Mouse (Mus musculus): ENCODE results near the gene Fgg. TPM values are rescaled to one million over a fixed set of nuclear protein-coding genes. Genes with fewer than 3 reads are reported as not detected.

The Fgg gene
- polyA plus RNA-seq (2015; fragmentation: Nextera tagmentation; extraction: Ambion mirVana), result 4,762 and 5,621 TPM in 2 replicates

- Histone ChIP-seq H3K4me3 (ENCODE audit: low read depth, low read length) (peak within 1 kb of the TSS; percentile 49), H3K4me1 (ENCODE audit: insufficient read depth) (0 out of 2 replicates have a peak, but pooled peaks cover 5% of the 10 kb centered on the region), H3K9me3 (ENCODE audit: low read length) (no peaks in the 10 kb centered on the region), H3K27ac (ENCODE audit: low read depth) (peak within 1 kb of the TSS; percentile 89), H3K4me2 (ENCODE audit: low read depth, low read length) (peak within 1 kb of the TSS; percentile 66), H3K27me3 (ENCODE audit: insufficient read depth, low read length) (no peaks in the 10 kb centered on the region), H3K9ac (replicated peaks) (peak within 1 kb of the TSS; percentile 69), H3K36me3 (replicated peaks; ENCODE audit: insufficient read depth, low read length) (no peaks in the 10 kb centered on the region)
- ATAC-seq, result peak; percentile 81
- TF ChIP-seq CTCF (IDR thresholded peaks at IDR 0.05; ENCODE audit: low read depth) (no peak), EP300 (IDR thresholded peaks at IDR 0.05; ENCODE audit: low read depth) (peak; percentile 47; the same call in 1 of the 2 replicates)
- peak; percentile 80 for DNase-seq
- WGBS (ENCODE audit: insufficient replicate concordance), result 47% methylated on average over 7 of the region's 7 CpGs
Observed at GRCm38 (mm10) chr3:83007557-83007956, at the start of gene Fgg. Fgg (plus strand) TSS chr3:83007724.

GRCm38 (mm10) chr3:82971046-82971445 lies 36.5 kb upstream of the Fgg start:
- H3K9ac ChIP-seq (replicated peaks), result no peak overlapping the region

GRCm38 (mm10) chr3:82980818-82981217 lies 26.7 kb upstream of the Fgg start:
- ATAC-seq (no peak), DNase-seq (no peak)
- Histone ChIP-seq H3K27me3 (ENCODE audit: insufficient read depth, low read length) (no peaks in the 10 kb centered on the region), H3K27ac (ENCODE audit: low read depth) (no peak overlapping the region), H3K4me3 (ENCODE audit: low read depth, low read length) (no peak overlapping the region), H3K36me3 (replicated peaks; ENCODE audit: insufficient read depth, low read length) (no peaks in the 10 kb centered on the region), H3K9me3 (ENCODE audit: low read length) (no peaks in the 10 kb centered on the region), H3K9ac (replicated peaks) (no peak overlapping the region), H3K4me1 (ENCODE audit: insufficient read depth) (no peaks in the 10 kb centered on the region), H3K4me2 (ENCODE audit: low read depth, low read length) (no peak overlapping the region)
- 69% methylated on average over 6 of the region's 6 CpGs for WGBS (ENCODE audit: insufficient replicate concordance)
- no peak for TF ChIP-seq EP300 (IDR thresholded peaks at IDR 0.05; ENCODE audit: low read depth)
- TF ChIP-seq CTCF (IDR thresholded peaks at IDR 0.05; ENCODE audit: low read depth), result no peak

More at GRCm38 (mm10) chr3:82971046-82971445, 36.5 kb upstream of the Fgg start:
- Histone ChIP-seq H3K27me3 (ENCODE audit: insufficient read depth, low read length) (no peaks in the 10 kb centered on the region), H3K9me3 (ENCODE audit: low read length) (no peaks in the 10 kb centered on the region), H3K36me3 (replicated peaks; ENCODE audit: insufficient read depth, low read length) (no peaks in the 10 kb centered on the region), H3K27ac (ENCODE audit: low read depth) (no peak overlapping the region), H3K4me3 (ENCODE audit: low read depth, low read length) (no peak overlapping the region), H3K4me2 (ENCODE audit: low read depth, low read length) (no peak overlapping the region), H3K4me1 (ENCODE audit: insufficient read depth) (no peaks in the 10 kb centered on the region)
- no peak for DNase-seq
- ATAC-seq, result no peak
- 66% methylated on average over 3 of the region's 3 CpGs for WGBS (ENCODE audit: insufficient replicate concordance)
- TF ChIP-seq CTCF (IDR thresholded peaks at IDR 0.05; ENCODE audit: low read depth), result no peak
- no peak for TF ChIP-seq EP300 (IDR thresholded peaks at IDR 0.05; ENCODE audit: low read depth)

GRCm38 (mm10) chr3:82981861-82982260 lies 25.7 kb upstream of the Fgg start:
- H3K4me3 ChIP-seq (ENCODE audit: low read depth, low read length), result no peak overlapping the region
- H3K27ac ChIP-seq (ENCODE audit: low read depth), result no peak overlapping the region
- DNase-seq (no peak), ATAC-seq (no peak)
- no peak overlapping the region for H3K9ac ChIP-seq (replicated peaks)
- WGBS (ENCODE audit: insufficient replicate concordance), result 74% methylated on average over 8 of the region's 8 CpGs
- H3K9me3 ChIP-seq (ENCODE audit: low read length), result no peaks in the 10 kb centered on the region
- TF ChIP-seq EP300 (IDR thresholded peaks at IDR 0.05; ENCODE audit: low read depth), result no peak
- TF ChIP-seq CTCF (IDR thresholded peaks at IDR 0.05; ENCODE audit: low read depth), result no peak
- no peaks in the 10 kb centered on the region for H3K4me1 ChIP-seq (ENCODE audit: insufficient read depth)
- H3K4me2 ChIP-seq (ENCODE audit: low read depth, low read length), result no peak overlapping the region
- H3K36me3 ChIP-seq (replicated peaks; ENCODE audit: insufficient read depth, low read length), result no peaks in the 10 kb centered on the region
- no peaks in the 10 kb centered on the region for H3K27me3 ChIP-seq (ENCODE audit: insufficient read depth, low read length)

- Histone ChIP-seq H3K9me3 (ENCODE audit: low read length) (no peaks in the 10 kb centered on the region), H3K27me3 (ENCODE audit: insufficient read depth, low read length) (no peaks in the 10 kb centered on the region), H3K4me2 (ENCODE audit: low read depth, low read length) (no peak overlapping the region), H3K4me3 (ENCODE audit: low read depth, low read length) (no peak overlapping the region), H3K27ac (ENCODE audit: low read depth) (no peak overlapping the region), H3K4me1 (ENCODE audit: insufficient read depth) (no peaks in the 10 kb centered on the region), H3K9ac (replicated peaks) (no peak overlapping the region), H3K36me3 (replicated peaks; ENCODE audit: insufficient read depth, low read length) (no peaks in the 10 kb centered on the region)
- ATAC-seq, result no peak
- 67% methylated on average over 2 of the region's 2 CpGs for WGBS (ENCODE audit: insufficient replicate concordance)
- TF ChIP-seq EP300 (IDR thresholded peaks at IDR 0.05; ENCODE audit: low read depth) (no peak), CTCF (IDR thresholded peaks at IDR 0.05; ENCODE audit: low read depth) (peak; percentile 33)
- no peak for DNase-seq
Observed at GRCm38 (mm10) chr3:82984840-82985239, 22.7 kb upstream of the Fgg start.

- no peak for DNase-seq
- Histone ChIP-seq H3K4me1 (ENCODE audit: insufficient read depth) (peaks cover 6% of the 10 kb centered on the region), H3K27me3 (ENCODE audit: insufficient read depth, low read length) (no peaks in the 10 kb centered on the region), H3K4me2 (ENCODE audit: low read depth, low read length) (no peak overlapping the region), H3K9ac (replicated peaks) (no peak overlapping the region), H3K27ac (ENCODE audit: low read depth) (no peak overlapping the region), H3K36me3 (replicated peaks; ENCODE audit: insufficient read depth, low read length) (no peaks in the 10 kb centered on the region), H3K4me3 (ENCODE audit: low read depth, low read length) (no peak overlapping the region), H3K9me3 (ENCODE audit: low read length) (no peaks in the 10 kb centered on the region)
- TF ChIP-seq EP300 (IDR thresholded peaks at IDR 0.05; ENCODE audit: low read depth) (no peak), CTCF (IDR thresholded peaks at IDR 0.05; ENCODE audit: low read depth) (no peak)
- 74% methylated on average over 12 of the region's 12 CpGs for WGBS (ENCODE audit: insufficient replicate concordance)
- no peak for ATAC-seq
Observed at GRCm38 (mm10) chr3:82991963-82992362, 15.6 kb upstream of the Fgg start.

GRCm38 (mm10) chr3:82992956-82993355 lies 14.6 kb upstream of the Fgg start:
- TF ChIP-seq CTCF (IDR thresholded peaks at IDR 0.05; ENCODE audit: low read depth), result no peak
- TF ChIP-seq EP300 (IDR thresholded peaks at IDR 0.05; ENCODE audit: low read depth), result no peak
- H3K27me3 ChIP-seq (ENCODE audit: insufficient read depth, low read length), result no peaks in the 10 kb centered on the region

More at GRCm38 (mm10) chr3:82992956-82993355, 14.6 kb upstream of the Fgg start:
- H3K9me3 ChIP-seq (ENCODE audit: low read length), result no peaks in the 10 kb centered on the region
- H3K4me1 ChIP-seq (ENCODE audit: insufficient read depth), result peaks cover 6% of the 10 kb centered on the region
- ATAC-seq (no peak), DNase-seq (no peak)
- WGBS (ENCODE audit: insufficient replicate concordance), result 81% methylated on average over 6 of the region's 6 CpGs
- no peak overlapping the region for H3K27ac ChIP-seq (ENCODE audit: low read depth)
- H3K4me3 ChIP-seq (ENCODE audit: low read depth, low read length), result no peak overlapping the region
- H3K36me3 ChIP-seq (replicated peaks; ENCODE audit: insufficient read depth, low read length), result no peaks in the 10 kb centered on the region
- no peak overlapping the region for H3K4me2 ChIP-seq (ENCODE audit: low read depth, low read length)
- no peak overlapping the region for H3K9ac ChIP-seq (replicated peaks)
